Mouse (Mus musculus) bone marrow, adult 2 months (tissue): Measurements from ENCODE around the gene Rala. TPM values are rescaled to one million over a fixed set of nuclear protein-coding genes. Genes with fewer than 3 reads are reported as not detected.
A peak's percentile ranks its signal among the peaks of the same experiment; 100 is the strongest.

Experiments used
- H3K27ac ChIP-seq: fragments of 200-500 bp; 2 replicates; pipeline ENCODE4 v1.5.1; 2012; ENCODE audit warnings: low read depth, mild to moderate bottlenecking, control low read depth, inconsistent platforms, low read length; ENCODE audit not compliant: control insufficient read depth, poor library complexity, insufficient read depth
- H3K4me1 ChIP-seq: fragments of 200-500 bp; 2 replicates; pipeline ENCODE4 v1.6.1; 2011; ENCODE audit warnings: low read length; ENCODE audit not compliant: control insufficient read depth, insufficient read depth
- H3K4me3 ChIP-seq: fragments of 200-500 bp; replicated peaks from 2 replicates; pipeline ENCODE3; 2011; ENCODE audit warnings: mild to moderate bottlenecking, low read depth, low read length, control low read depth; ENCODE audit not compliant: control insufficient read depth
- CTCF ChIP-seq: fragments of 200-500 bp; IDR thresholded peaks from 2 replicates; pipeline ENCODE4 v1.5.1; 2011; ENCODE audit warnings: low read length, control low read depth; ENCODE audit not compliant: control insufficient read depth, insufficient read depth
- POLR2A ChIP-seq: fragments of 200-500 bp; IDR thresholded peaks from 2 replicates; pipeline ENCODE4 v1.6.1; 2011; ENCODE audit warnings: low read depth, mild to moderate bottlenecking, control low read depth, low read length, borderline replicate concordance; ENCODE audit not compliant: control insufficient read depth
- WGBS: fragments of 180-500 bp; shearing (Covaris S2); methylation state at CpG from one replicate; pipeline ENCODE4 v1.1.7; 2018; 5-methylcytosine and 5-hydroxymethylcytosine counted together
- polyA plus RNA-seq: library from polyadenylated mRNA; stranded (reverse); fragments of >200 nt; gene quantifications from 2 replicates; pipeline ENCODE4 v1.2.4, GENCODE M21; 2011; ENCODE audit warnings: low replicate concordance; ENCODE audit not compliant: missing spikeins, insufficient read depth, insufficient read length

Gene Rala
- 8.8 and 19.0 TPM in 2 replicates for polyA plus RNA-seq

DNA sequence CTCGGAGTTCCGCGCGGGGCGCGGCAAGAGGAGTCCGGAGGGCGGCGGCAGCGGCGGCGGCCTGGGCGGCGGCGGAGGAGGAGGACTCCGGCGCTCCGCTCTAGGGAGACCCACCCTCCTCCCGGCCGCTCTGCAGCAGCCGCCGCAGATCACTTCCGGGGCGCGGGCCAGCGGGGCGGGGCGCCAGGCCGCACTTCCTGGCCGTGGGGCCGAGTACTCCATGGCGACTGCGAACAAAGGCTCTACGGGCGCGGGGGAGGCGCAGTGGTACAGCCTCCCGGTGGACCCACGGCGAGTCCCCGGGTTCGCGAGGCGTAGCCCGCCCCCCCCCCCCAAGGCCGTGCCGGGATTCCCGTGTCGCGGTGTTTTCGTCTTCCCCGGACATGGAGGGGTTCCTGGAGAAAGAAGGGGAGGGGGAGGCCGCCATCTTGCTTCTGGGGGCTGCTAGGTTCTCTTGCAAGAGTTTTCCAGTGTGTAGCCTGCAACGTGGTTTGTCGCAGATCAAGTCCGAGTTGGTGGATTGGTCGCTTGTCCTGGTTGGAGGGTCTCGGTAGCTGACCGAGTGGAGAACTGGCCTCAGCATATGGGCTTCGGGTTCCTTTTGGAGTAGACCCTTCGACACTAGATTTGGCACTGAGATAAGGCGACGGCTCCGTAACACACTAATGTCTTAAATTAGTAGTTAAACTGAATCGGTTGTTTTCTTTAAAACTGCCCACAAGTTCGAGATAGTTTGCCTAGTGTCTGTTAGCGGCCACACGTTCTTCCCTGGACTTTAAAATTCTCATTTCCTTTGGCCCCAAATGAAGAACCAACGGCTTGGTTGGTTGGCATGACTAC lies at the start of gene Rala:
Gene Rala (minus strand): TSS at position 162 of the 840 bp plus-strand sequence.
- Histone ChIP-seq H3K4me1 (no peaks in the 10 kb centered on the region; the same call in 1 of the 2 replicates), H3K27ac (peak within 1 kb of the TSS; percentile 87), H3K4me3 (peak within 1 kb of the TSS; percentile 75)
- 8% methylated on average over 69 of the region's 69 CpGs for WGBS
- TF ChIP-seq CTCF (no peak), POLR2A (peak; percentile 75; the same call in 1 of the 2 replicates)

DNA sequence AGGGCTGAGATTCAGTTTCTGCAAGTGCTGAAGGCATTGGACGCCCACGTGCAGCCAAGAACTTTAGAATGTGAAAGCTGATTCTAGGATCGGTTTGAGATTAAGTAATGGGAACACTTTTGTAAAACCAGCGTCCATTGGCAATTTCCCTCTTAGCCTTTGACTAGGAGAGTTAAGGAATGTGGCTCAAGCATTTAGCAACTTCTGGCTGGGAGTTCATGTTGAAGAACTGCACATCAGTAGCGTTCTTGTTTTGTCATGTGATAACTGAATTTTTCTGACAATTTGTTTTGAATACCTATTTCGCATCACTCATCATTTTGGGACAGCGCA lies 49.4 kb upstream of the Rala start:
- WGBS = 26% methylated on average over 7 of the region's 7 CpGs
- Histone ChIP-seq H3K27ac (no peak overlapping the region), H3K4me3 (peak overlapping the region; percentile 91), H3K4me1 (no peaks in the 10 kb centered on the region; the same call in 1 of the 2 replicates)
- no peak for TF ChIP-seq CTCF
- TF ChIP-seq POLR2A = no peak

DNA sequence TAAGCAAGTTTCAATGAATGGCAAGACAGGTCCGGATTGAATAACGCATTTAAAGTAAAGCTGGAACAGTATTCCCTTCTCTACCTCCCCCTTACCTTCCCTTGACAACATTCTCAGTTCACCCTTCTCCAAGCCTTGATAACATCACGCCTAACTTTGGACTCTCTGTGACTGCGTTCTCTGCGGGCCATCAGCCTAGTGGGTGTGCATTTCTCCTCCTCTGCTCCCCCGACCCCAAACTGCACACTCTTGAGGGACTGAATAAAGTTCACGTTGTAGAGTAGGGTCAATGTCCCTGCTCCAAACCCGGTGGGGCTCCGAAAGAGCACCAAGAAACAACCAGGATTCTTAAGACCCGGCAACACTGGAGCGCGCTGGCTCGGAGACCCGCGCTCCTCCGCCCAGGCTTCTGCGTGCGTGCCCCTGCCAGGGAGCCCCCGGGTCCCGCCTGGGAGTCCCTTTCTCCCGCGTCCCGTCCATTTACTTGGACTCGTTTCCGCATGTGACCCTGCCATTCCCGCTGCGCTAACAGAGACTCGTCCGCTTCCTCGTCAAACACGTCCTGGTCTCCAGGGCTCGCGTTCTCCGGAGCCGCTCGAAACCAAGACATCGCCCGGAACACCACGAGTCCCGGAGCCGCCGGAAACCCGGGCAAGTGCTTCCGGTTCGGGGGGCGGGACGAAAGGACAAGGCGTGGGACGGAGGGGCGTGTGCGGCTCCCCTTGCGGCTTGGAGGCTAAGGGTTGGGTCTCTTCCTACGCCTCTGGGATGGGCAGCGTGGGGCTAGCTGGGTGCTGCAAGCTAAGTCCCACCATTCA lies 48.9 kb upstream of the Rala start, which contains the start of gene Yae1d1:
Gene Yae1d1 (minus strand): TSS at position 653 of the 818 bp plus-strand sequence.
- under 1% methylated on average over 54 of the region's 54 CpGs for WGBS
- H3K4me3 ChIP-seq = peak within 1 kb of the TSS; percentile 91
- no peaks in the 10 kb centered on the region; the same call in 1 of the 2 replicates for H3K4me1 ChIP-seq
- TF ChIP-seq CTCF (peak; percentile 28; the same call in 1 of the 2 replicates), POLR2A (peak; percentile 53; the same call in 1 of the 2 replicates)
- H3K27ac ChIP-seq = no peak within 1 kb of the TSS

DNA sequence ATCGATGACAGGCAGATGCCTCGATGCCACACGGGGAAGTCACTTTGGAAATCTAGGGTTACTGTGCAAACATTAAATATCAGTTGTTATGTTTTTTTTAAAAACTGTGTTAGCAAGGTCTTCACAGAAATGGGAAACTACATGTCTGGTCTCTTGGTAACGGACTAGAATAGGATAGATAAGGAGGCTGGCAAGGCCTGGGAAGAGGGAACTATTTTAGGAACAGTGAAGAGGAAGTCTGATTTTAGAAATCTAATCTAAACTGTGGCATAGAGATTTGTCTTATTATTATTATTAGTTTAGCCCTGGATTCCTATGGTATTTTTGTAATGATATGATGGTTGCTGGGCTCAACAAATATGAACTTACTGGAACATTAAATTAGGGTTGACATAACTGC lies 48.0 kb upstream of the Rala start:
- no peak overlapping the region for H3K4me3 ChIP-seq
- no peak for TF ChIP-seq CTCF
- TF ChIP-seq POLR2A = no peak
- H3K4me1 ChIP-seq = no peaks in the 10 kb centered on the region; the same call in 1 of the 2 replicates
- no peak overlapping the region for H3K27ac ChIP-seq
- 70% methylated on average over 4 of the region's 4 CpGs for WGBS

DNA sequence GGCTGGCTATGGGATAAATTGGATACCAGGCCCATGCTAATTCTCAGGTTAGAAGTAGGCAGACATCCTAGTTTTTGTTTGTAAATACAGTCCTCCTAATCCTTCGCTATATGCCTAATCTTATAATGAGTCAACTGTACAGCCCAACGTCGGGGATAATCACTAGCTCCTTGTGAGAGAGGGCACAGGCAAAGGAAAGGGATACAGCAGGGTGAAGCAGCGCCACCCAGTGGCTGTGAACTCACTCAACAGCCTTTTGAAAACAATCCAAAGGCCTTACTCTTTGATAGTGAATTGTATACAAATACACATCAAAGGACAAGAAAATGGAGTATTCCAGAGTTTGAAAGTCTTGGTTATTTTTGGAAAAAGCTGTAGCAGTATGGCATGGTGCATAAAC lies 39.2 kb upstream of the Rala start:
- WGBS = 35% methylated on average over 4 of the region's 4 CpGs
- TF ChIP-seq CTCF (peak; percentile 69), POLR2A (no peak)
- no peak overlapping the region for H3K27ac ChIP-seq
- H3K4me1 ChIP-seq = no peaks in the 10 kb centered on the region
- no peak overlapping the region for H3K4me3 ChIP-seq

DNA sequence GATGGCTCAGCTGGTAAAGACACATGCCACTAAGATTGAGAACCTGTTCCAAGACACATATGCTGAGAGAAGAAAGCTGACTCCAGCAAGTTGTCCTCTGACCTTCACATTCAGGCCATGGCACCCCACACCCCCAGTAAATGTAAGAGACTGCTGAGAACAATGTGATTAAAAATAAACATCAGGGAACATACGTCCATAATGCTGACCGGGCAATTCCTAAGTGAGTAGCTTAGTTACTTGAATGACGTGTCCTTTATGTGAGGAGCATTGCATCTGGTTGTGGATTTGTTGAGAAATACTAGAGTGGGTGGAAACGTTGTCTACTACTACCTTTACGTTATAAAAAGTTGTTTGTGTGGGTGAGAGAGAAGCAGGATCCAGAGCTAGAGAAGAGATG lies 38.6 kb upstream of the Rala start:
- H3K27ac ChIP-seq = no peak overlapping the region
- no peaks in the 10 kb centered on the region for H3K4me1 ChIP-seq
- H3K4me3 ChIP-seq = no peak overlapping the region
- TF ChIP-seq POLR2A = no peak
- TF ChIP-seq CTCF = no peak
- 74% methylated on average over 5 of the region's 5 CpGs for WGBS

DNA sequence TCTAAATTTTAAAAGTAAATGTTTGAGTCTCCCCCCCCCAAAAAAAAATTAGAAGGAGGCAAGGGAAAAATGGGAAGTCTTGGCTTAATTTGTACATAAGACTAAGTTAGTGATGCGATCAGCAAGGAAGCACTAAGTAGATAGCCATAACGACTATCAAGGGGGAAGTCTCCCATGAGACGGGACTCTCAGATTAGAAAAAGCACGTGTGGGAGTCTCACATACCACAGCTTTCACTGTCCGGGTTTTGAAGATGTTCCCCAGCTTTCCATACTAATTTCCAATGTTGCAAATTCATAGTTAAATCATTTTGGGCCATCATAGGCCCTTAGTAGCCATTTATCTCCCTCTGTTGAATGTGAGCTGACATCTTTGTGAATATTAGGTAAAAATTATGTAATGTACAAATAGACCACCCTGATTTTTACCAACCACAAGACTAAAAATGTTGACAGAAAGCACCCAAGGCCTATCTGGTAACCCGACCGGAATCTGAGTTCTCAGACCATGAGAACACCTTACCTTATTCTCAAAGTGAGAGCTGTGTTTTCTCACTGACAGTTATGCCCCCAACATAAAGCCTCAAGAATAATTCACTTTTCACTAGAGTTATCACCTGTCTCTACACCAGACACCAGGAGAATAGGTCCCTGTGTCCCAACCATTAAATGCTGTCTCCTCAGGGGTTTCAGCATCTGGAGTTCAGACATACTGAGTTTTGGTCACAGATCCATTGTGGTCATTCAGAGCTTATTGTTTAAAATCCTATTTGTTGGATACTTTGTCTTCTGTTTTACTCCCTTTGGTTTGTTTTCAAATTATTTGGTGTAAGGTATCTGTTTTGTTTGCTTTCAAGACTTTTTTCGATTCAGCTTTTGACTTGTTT lies 33.1 kb upstream of the Rala start:
- WGBS = 44% methylated on average over 8 of the region's 8 CpGs
- Histone ChIP-seq H3K4me1 (no peaks in the 10 kb centered on the region; the same call in 1 of the 2 replicates), H3K27ac (no peak overlapping the region), H3K4me3 (no peak overlapping the region)
- TF ChIP-seq POLR2A (no peak), CTCF (no peak)
